Mouse (Mus musculus) liver, adult 10 weeks (tissue): ENCODE results near the gene Ankrd44. TPM values are rescaled to one million over a fixed set of nuclear protein-coding genes. Genes with fewer than 3 reads are reported as not detected.

Experiments
- polyA plus RNA-seq: library from polyadenylated mRNA; stranded (reverse); fragments of 350-450 nt; fragmentation: Illumina TruSeq; extraction: RNeasy Lipid Tissue Mini Kit (QIAGEN cat#74804); gene quantifications from one replicate; pipeline ENCODE4 v1.2.3, GENCODE M21; 2014; ENCODE audit warnings: low read depth, low replicate concordance

The Ankrd44 gene
- 6.6 TPM for polyA plus RNA-seq

GRCm38 (mm10) chr1:54925971-54926771 is at the start of gene Ankrd44:
Ankrd44 (minus strand) TSS chr1:54926387.

Other genes starting within 250 kb of the Ankrd44 start
- gene Sf3b1, start 101.1 kb upstream of the Ankrd44 start, polyA plus RNA-seq, result 99.0 TPM
- gene Coq10b, start 126.4 kb upstream of the Ankrd44 start, polyA plus RNA-seq, result 53.2 TPM
- 481 TPM for gene Hspe1, start 161.7 kb upstream of the Ankrd44 start, polyA plus RNA-seq
- 811 TPM for gene Hspd1, start 161.9 kb upstream of the Ankrd44 start, polyA plus RNA-seq
- 74.7 TPM for gene Mob4, start 204.8 kb upstream of the Ankrd44 start, polyA plus RNA-seq